Mouse (Mus musculus): Measurements from ENCODE around the gene Zfp106. TPM values are rescaled to one million over a fixed set of nuclear protein-coding genes. Genes with fewer than 3 reads are reported as not detected.

Zfp106 gene
- polyA plus RNA-seq, 1 experiment from 2014 or later = 53.0 TPM

DNA sequence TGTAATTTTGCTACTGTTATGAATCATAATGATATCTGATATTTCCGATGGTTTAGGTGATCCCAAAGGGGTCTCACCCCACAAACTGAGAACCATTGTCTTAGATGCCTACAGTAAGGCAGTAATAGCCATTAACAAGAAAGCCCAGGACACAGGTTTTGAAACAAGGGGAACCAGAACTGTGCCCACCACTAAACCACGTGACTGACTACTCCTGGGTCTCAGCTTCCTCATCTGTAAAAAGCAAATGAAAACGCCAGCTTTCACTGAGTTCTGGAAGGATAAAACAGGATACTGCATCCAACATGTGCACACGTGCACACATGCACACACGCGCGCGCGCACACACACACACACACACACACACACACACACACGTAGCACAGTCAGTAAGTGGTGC lies 93.9 kb downstream of the Zfp106 start:
- no peaks in the 10 kb centered on the region for H3K27me3 ChIP-seq (ENCODE audit: control insufficient read depth, insufficient read depth, low read length)
- WGBS = 87% methylated on average over 10 of the region's 10 CpGs
- no peak overlapping the region for H3K9ac ChIP-seq (ENCODE audit: low read length)
- no peak for ATAC-seq (ENCODE audit: insufficient number of reproducible peaks, insufficient read depth, low FRiP score, low read depth)
- no peak overlapping the region for H3K4me2 ChIP-seq (ENCODE audit: low read length)
- H3K4me1 ChIP-seq (ENCODE audit: control insufficient read depth in 2 of 2, insufficient read depth in 2 of 2, low read length in 2 of 2) = no peaks in the 10 kb centered on the region
- no peak overlapping the region for H3K27ac ChIP-seq (replicated peaks in 1 of 2; ENCODE audit: control insufficient read depth in 1 of 2, insufficient read depth in 1 of 2, low read depth in 2 of 2, low read length in 2 of 2)
- 0 out of 2 replicates have a peak, but pooled peaks cover 4% of the 10 kb centered on the region for H3K9me3 ChIP-seq (ENCODE audit: control insufficient read depth, low read length)
- H3K4me3 ChIP-seq (ENCODE audit: control insufficient read depth in 1 of 2, insufficient read depth in 1 of 2, low read depth in 1 of 2, low read length in 2 of 2) = no peak overlapping the region
- no peaks in the 10 kb centered on the region for H3K36me3 ChIP-seq (ENCODE audit: control insufficient read depth, insufficient read depth, low read length)

DNA sequence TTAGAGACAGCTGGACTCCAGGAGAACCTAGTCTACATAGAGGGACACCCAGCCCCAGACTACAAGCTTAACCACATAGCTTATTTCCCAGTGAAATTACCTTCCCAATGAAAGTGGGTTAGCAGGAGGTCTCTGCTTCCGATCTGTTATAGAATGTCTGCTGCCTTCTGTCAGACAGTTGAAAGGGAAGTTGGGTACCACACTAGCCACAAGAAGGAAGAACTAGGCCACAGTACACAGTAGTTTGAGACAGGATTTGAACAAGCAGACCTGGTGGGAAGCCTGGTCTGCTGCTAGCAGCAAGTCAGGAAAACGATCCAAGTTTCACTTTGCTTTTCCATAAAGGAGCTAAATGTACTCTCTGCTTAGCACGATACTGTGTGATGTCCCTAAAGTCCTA lies 94.4 kb downstream of the Zfp106 start:
- 82% methylated on average over 3 of the region's 3 CpGs for WGBS
- no peak overlapping the region for H3K27ac ChIP-seq (replicated peaks in 1 of 2; ENCODE audit: control insufficient read depth in 1 of 2, insufficient read depth in 1 of 2, low read depth in 2 of 2, low read length in 2 of 2)
- H3K9ac ChIP-seq (ENCODE audit: low read length) = no peak overlapping the region
- no peaks in the 10 kb centered on the region for H3K36me3 ChIP-seq (ENCODE audit: control insufficient read depth, insufficient read depth, low read length)
- H3K9me3 ChIP-seq (ENCODE audit: control insufficient read depth, low read length) = 0 out of 2 replicates have a peak, but pooled peaks cover 4% of the 10 kb centered on the region
- ATAC-seq (ENCODE audit: insufficient number of reproducible peaks, insufficient read depth, low FRiP score, low read depth) = no peak
- no peaks in the 10 kb centered on the region for H3K27me3 ChIP-seq (ENCODE audit: control insufficient read depth, insufficient read depth, low read length)
- H3K4me1 ChIP-seq (ENCODE audit: control insufficient read depth in 2 of 2, insufficient read depth in 2 of 2, low read length in 2 of 2) = no peaks in the 10 kb centered on the region
- no peak overlapping the region for H3K4me2 ChIP-seq (ENCODE audit: low read length)
- no peak overlapping the region for H3K4me3 ChIP-seq (ENCODE audit: control insufficient read depth in 1 of 2, insufficient read depth in 1 of 2, low read depth in 1 of 2, low read length in 2 of 2)

DNA sequence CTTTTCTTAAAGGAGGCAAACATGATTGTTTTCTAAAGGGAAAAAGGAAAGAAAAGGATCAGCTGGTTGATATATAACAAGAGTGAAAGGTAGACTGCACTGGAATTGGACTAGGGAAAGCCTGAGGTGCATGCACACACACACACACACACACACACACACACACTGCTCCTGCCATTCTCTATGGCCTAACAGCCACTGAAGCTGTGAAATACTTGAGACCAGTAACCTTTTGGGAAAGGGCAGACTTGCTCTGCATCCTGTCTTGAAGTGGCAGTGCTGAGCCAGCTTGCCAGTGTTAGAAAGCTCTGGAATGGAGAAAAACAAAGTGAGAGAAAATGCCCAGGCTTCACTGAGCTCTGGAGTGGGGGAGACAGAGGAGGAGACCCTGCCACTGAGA lies 95.6 kb downstream of the Zfp106 start:
- H3K27ac ChIP-seq (replicated peaks in 1 of 2; ENCODE audit: control insufficient read depth in 1 of 2, insufficient read depth in 1 of 2, low read depth in 2 of 2, low read length in 2 of 2) = no peak overlapping the region
- H3K4me3 ChIP-seq (ENCODE audit: control insufficient read depth in 1 of 2, insufficient read depth in 1 of 2, low read depth in 1 of 2, low read length in 2 of 2) = no peak overlapping the region
- ATAC-seq (ENCODE audit: insufficient number of reproducible peaks, insufficient read depth, low FRiP score, low read depth) = no peak
- H3K9ac ChIP-seq (ENCODE audit: low read length) = no peak overlapping the region
- H3K4me1 ChIP-seq (ENCODE audit: control insufficient read depth in 2 of 2, insufficient read depth in 2 of 2, low read length in 2 of 2) = peaks cover 6 to 7% of the 10 kb centered on the region in 2 experiments
- H3K9me3 ChIP-seq (ENCODE audit: control insufficient read depth, low read length) = no peaks in the 10 kb centered on the region
- H3K27me3 ChIP-seq (ENCODE audit: control insufficient read depth, insufficient read depth, low read length) = no peaks in the 10 kb centered on the region
- no peaks in the 10 kb centered on the region for H3K36me3 ChIP-seq (ENCODE audit: control insufficient read depth, insufficient read depth, low read length)
- no peak overlapping the region for H3K4me2 ChIP-seq (ENCODE audit: low read length)

DNA sequence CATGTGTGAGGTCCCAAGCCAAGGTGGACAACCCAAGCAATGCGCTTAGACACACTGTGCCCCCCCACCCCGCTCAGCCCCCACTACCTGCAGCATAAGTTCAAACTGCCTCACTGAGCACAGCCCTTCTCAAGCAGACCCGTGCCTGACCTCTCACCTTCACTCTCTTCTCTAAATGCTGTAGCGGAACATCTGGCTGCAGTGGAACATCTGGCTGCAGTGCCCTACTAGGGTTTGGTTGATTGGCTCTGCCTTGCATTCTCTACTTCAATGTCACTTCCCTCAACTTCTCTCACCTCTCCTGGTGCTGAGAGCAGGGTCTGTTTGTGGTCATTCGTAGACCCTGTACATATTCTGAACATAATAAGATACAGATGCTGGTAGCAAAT lies 98.3 kb downstream of the Zfp106 start:
- Histone ChIP-seq H3K36me3 (ENCODE audit: control insufficient read depth, insufficient read depth, low read length) (no peaks in the 10 kb centered on the region), H3K4me2 (ENCODE audit: low read length) (no peak overlapping the region), H3K27me3 (ENCODE audit: control insufficient read depth, insufficient read depth, low read length) (no peaks in the 10 kb centered on the region), H3K9ac (ENCODE audit: low read length) (no peak overlapping the region), H3K4me1 (ENCODE audit: control insufficient read depth in 2 of 2, insufficient read depth in 2 of 2, low read length in 2 of 2) (peaks cover 6 to 11% of the 10 kb centered on the region in 2 experiments), H3K9me3 (ENCODE audit: control insufficient read depth, low read length) (no peaks in the 10 kb centered on the region), H3K27ac (replicated peaks in 1 of 2; ENCODE audit: control insufficient read depth in 1 of 2, insufficient read depth in 1 of 2, low read depth in 2 of 2, low read length in 2 of 2) (no peak overlapping the region), H3K4me3 (ENCODE audit: control insufficient read depth in 1 of 2, insufficient read depth in 1 of 2, low read depth in 1 of 2, low read length in 2 of 2) (no peak overlapping the region)
- 92% methylated on average over 5 of the region's 5 CpGs for WGBS
- ATAC-seq (ENCODE audit: insufficient number of reproducible peaks, insufficient read depth, low FRiP score, low read depth) = no peak

DNA sequence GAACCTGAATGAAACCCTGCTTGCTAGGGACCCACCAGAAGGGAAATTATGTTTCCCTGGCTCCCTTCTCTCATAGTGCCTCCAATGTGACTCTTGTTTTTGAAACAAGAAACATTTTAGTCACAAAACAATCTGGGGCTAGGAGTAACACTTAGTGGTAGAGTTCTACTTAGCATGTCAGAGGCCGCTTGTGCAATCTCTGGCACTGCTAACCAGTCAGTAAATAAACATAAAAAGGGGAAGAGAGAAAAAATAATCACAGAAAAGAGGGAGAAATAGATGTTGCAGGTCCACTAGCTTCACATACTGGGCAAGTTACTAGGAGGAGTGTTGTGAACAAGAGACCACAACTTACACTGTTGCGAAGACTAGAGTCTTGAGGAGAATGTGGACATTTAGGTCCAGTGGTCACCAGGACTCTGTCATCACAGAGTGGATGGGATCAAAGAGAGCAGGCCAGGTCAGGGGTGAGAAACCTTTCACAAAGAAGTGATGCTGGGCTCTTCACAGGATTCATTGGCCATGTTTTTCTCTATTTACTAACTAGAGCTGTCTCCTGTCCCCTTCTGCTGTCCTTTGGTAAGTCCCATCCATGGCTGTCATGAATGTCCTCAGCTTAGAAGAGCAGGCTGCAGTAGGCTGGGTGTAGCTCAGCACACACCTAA lies 98.8 kb downstream of the Zfp106 start:
- no peak overlapping the region for H3K27ac ChIP-seq (replicated peaks in 1 of 2; ENCODE audit: control insufficient read depth in 1 of 2, insufficient read depth in 1 of 2, low read depth in 2 of 2, low read length in 2 of 2)
- H3K4me1 ChIP-seq (ENCODE audit: control insufficient read depth in 2 of 2, insufficient read depth in 2 of 2, low read length in 2 of 2) = peaks cover 6 to 11% of the 10 kb centered on the region in 2 experiments
- no peaks in the 10 kb centered on the region for H3K36me3 ChIP-seq (ENCODE audit: control insufficient read depth, insufficient read depth, low read length)
- no peak overlapping the region for H3K9ac ChIP-seq (ENCODE audit: low read length)
- H3K4me3 ChIP-seq (ENCODE audit: control insufficient read depth in 1 of 2, insufficient read depth in 1 of 2, low read depth in 1 of 2, low read length in 2 of 2) = no peak overlapping the region
- H3K9me3 ChIP-seq (ENCODE audit: control insufficient read depth, low read length) = no peaks in the 10 kb centered on the region
- no peak for ATAC-seq (ENCODE audit: insufficient number of reproducible peaks, insufficient read depth, low FRiP score, low read depth)
- no peaks in the 10 kb centered on the region for H3K27me3 ChIP-seq (ENCODE audit: control insufficient read depth, insufficient read depth, low read length)
- WGBS = 90% methylated on average over 2 of the region's 2 CpGs
- H3K4me2 ChIP-seq (ENCODE audit: low read length) = no peak overlapping the region

DNA sequence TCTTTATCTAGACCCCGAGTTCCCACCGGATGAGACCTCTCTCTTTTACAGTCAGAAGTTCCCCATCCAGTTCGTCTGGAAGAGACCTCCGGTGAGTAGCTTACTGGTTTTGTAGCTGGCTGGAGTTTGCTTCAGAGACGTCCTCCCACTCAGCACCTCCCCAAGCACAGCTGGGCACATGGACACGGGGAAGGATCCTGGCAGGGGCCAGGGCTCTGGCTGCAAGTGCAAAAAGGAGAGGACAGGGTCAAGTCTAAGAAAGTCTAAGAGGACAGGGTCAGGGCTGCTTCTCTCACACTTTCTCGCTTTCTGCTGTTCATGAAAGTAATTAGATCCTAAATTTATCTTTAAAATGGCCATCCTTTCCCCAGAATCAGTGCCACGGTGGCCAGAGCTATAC lies 99.6 kb downstream of the Zfp106 start:
- Histone ChIP-seq H3K27me3 (ENCODE audit: control insufficient read depth, insufficient read depth, low read length) (no peaks in the 10 kb centered on the region), H3K27ac (replicated peaks in 1 of 2; ENCODE audit: control insufficient read depth in 1 of 2, insufficient read depth in 1 of 2, low read depth in 2 of 2, low read length in 2 of 2) (no peak overlapping the region), H3K4me3 (ENCODE audit: control insufficient read depth in 1 of 2, insufficient read depth in 1 of 2, low read depth in 1 of 2, low read length in 2 of 2) (no peak overlapping the region), H3K9ac (ENCODE audit: low read length) (no peak overlapping the region), H3K36me3 (ENCODE audit: control insufficient read depth, insufficient read depth, low read length) (no peaks in the 10 kb centered on the region), H3K9me3 (ENCODE audit: control insufficient read depth, low read length) (no peaks in the 10 kb centered on the region), H3K4me1 (ENCODE audit: control insufficient read depth in 2 of 2, insufficient read depth in 2 of 2, low read length in 2 of 2) (peaks cover 6 to 11% of the 10 kb centered on the region in 2 experiments), H3K4me2 (ENCODE audit: low read length) (no peak overlapping the region)
- ATAC-seq (ENCODE audit: insufficient number of reproducible peaks, insufficient read depth, low FRiP score, low read depth) = no peak
- 70% methylated on average over 8 of the region's 8 CpGs for WGBS

DNA sequence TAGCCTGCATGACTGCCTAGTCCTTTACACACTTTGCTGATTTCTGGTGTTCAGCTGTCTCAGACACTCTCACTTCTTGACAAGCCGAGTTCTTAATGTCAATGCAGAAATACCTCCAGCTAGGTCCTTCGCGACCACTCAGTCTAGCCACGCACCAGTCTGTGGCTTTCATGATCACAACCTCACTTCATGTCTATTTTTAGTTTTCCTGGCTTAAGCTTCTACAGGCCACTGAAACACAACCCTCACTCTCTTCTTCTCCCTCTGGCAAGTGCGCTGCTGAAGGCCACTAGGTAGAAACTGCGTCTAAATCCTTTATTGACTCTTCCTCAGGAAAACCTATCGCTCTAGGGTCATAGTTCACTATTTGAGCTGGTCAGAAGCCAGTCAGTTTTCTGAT lies 100.3 kb downstream of the Zfp106 start:
- H3K9me3 ChIP-seq (ENCODE audit: control insufficient read depth, low read length) = no peaks in the 10 kb centered on the region
- H3K4me2 ChIP-seq (ENCODE audit: low read length) = peak overlapping the region; percentile 19; the same call in 1 of the 2 replicates
- H3K9ac ChIP-seq (ENCODE audit: low read length) = no peak overlapping the region
- 33% methylated on average over 7 of the region's 7 CpGs for WGBS
- H3K27me3 ChIP-seq (ENCODE audit: control insufficient read depth, insufficient read depth, low read length) = no peaks in the 10 kb centered on the region
- no peak for ATAC-seq (ENCODE audit: insufficient number of reproducible peaks, insufficient read depth, low FRiP score, low read depth)
- peak overlapping the region; percentile 14 to 57 for H3K27ac ChIP-seq (replicated peaks in 1 of 2; ENCODE audit: control insufficient read depth in 1 of 2, insufficient read depth in 1 of 2, low read depth in 2 of 2, low read length in 2 of 2)
- H3K4me1 ChIP-seq (ENCODE audit: control insufficient read depth in 2 of 2, insufficient read depth in 2 of 2, low read length in 2 of 2) = peaks cover 6 to 11% of the 10 kb centered on the region in 2 experiments
- no peak overlapping the region for H3K4me3 ChIP-seq (ENCODE audit: control insufficient read depth in 1 of 2, insufficient read depth in 1 of 2, low read depth in 1 of 2, low read length in 2 of 2)
- no peaks in the 10 kb centered on the region for H3K36me3 ChIP-seq (ENCODE audit: control insufficient read depth, insufficient read depth, low read length)

DNA sequence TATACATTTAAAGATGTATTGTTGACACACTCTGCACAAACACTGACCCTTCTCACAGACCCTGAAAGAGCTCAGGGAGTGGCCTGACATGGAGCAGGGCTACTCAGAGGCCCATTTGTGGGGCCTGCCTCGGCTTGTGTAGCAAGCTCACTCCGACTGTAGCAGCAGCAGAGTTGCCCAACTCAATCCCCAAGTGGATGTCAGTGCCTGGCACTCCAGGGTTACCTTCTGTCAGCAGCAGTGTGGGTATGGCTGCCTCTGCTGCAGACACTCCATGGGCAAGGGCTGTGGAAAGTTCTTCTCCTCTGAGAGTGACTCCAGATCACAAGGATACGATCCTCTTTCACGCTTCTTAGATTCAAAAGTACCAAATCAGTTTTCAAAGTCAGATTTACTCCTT lies 103.4 kb downstream of the Zfp106 start:
- WGBS = 79% methylated on average over 4 of the region's 4 CpGs
- Histone ChIP-seq H3K4me3 (ENCODE audit: control insufficient read depth in 1 of 2, insufficient read depth in 1 of 2, low read depth in 1 of 2, low read length in 2 of 2) (no peak overlapping the region), H3K9me3 (ENCODE audit: control insufficient read depth, low read length) (no peaks in the 10 kb centered on the region), H3K4me1 (ENCODE audit: control insufficient read depth in 2 of 2, insufficient read depth in 2 of 2, low read length in 2 of 2) (peaks cover 6 to 11% of the 10 kb centered on the region in 2 experiments), H3K27ac (replicated peaks in 1 of 2; ENCODE audit: control insufficient read depth in 1 of 2, insufficient read depth in 1 of 2, low read depth in 2 of 2, low read length in 2 of 2) (no peak overlapping the region), H3K9ac (ENCODE audit: low read length) (no peak overlapping the region), H3K36me3 (ENCODE audit: control insufficient read depth, insufficient read depth, low read length) (no peaks in the 10 kb centered on the region), H3K4me2 (ENCODE audit: low read length) (no peak overlapping the region), H3K27me3 (ENCODE audit: control insufficient read depth, insufficient read depth, low read length) (no peaks in the 10 kb centered on the region)
- no peak for ATAC-seq (ENCODE audit: insufficient number of reproducible peaks, insufficient read depth, low FRiP score, low read depth)

Measured in heart, embryonic 14.5 days (tissue).